Mouse (Mus musculus) layer of hippocampus, adult 9-10 months (tissue): Measurements from ENCODE around the gene Cox4i1.
A peak's percentile ranks its signal among the peaks of the same experiment; 100 is the strongest.

Experiments used
- DNase-seq: peaks from one replicate; pipeline ENCODE4 v3.0.0; 2022; ENCODE audit warnings: low spot score

The Cox4i1 gene

DNA sequence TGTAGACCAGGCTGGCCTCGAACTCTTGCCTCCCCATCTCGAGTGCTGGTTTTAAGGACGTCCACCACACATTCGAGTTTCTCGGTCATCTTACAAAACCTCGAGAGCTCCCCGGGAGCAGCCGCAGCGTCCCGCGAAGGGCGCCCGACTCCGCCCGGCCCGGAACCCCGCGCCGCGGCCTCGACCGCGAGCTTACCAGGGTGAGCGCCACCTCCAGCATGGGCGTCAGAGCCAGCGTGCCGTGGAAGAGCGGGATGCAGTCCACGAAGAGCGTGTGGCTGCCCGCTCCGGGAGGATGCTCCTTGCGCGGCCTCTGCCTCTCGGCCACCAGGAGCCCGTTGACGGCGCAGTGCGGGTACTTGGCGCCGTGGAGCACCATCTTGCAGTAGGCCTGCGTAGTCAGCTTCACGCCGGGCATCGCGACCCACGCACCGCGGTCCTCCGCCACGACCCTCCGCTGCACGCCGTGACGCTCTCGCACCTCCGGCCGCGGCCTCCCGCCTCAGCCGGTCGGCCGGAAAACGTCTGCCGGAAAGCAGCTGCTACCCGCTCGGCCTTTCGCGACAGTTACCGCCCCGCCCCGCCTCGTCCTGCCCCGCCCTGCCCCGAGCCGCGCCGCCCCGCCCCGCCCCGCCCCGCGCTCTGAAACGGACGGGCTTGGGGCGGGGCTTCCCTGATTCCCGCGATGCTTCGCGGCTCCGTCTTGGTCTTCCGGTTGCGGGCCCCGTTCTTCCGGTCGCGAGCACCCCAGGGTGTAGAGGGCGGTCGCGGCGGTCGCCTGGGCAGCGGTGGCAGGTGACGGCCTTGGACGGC is at the start of gene Cox4i1, which contains the start of gene Gm27021:
TSS of gene Cox4i1 (plus strand) at position 662 of the 813 bp plus-strand sequence.
TSS of gene Gm27021 (minus strand) at position 519 of the 813 bp plus-strand sequence.
- peak; percentile 55 for DNase-seq

DNA sequence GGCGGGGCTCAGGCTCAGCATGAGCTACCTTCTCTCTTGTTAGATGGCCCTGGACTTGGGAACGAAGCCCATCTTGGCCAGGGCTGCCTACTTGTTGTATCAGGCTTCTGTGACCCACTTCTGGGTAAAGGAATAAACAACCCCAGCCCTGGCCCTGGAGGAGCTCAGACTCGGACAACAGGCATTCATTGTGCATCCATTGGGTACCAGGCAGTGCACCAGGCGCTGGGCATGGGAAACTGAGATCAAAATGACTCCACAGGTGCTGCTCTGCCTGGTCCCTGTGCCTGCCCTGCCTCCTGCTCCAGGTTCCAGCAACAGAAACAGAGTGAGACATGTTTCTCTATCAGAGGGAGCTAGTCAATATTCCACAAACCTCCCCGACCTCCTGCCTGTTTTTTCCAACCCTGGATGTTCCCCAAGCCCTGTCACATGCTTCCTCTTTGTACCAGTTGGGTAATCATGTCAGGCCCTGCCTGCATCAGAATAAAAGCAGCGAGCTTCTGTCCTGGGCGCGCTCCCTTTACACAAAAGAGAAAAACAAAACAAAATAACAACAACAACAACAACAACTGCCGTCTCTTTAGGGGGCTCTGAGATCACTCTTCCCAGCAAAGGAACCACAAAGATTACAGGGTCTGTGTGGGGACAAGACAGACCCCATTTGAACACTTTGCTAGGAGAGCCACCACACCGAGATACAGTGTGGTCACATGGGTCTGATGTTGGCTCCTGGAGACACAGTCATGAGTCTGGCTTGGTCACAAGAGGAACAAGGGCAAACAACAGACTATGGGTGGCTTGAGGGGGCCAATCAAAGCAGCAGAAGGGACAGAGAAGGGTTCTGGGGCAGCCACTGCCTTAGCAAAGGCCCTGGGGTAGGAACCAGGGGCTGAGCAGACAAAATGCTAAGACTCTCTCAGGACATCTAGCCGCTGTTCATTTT is 48.5 kb upstream of the Cox4i1 start:
- DNase-seq, result peak; percentile 61

- DNase-seq, result no peak
These were observed 47.6 kb upstream of the Cox4i1 start for GRCm38 (mm10) chr8:120620441-120620840.

GRCm38 (mm10) chr8:120622161-120622560 is 45.9 kb upstream of the Cox4i1 start:
- no peak for DNase-seq

- no peak for DNase-seq
These were observed 44.4 kb upstream of the Cox4i1 start for GRCm38 (mm10) chr8:120623608-120624007.

GRCm38 (mm10) chr8:120626461-120626860 is 41.6 kb upstream of the Cox4i1 start:
- no peak for DNase-seq

- no peak for DNase-seq
These were observed 40.7 kb upstream of the Cox4i1 start for GRCm38 (mm10) chr8:120627298-120627697.

GRCm38 (mm10) chr8:120630031-120630430 is 38.0 kb upstream of the Cox4i1 start:
- DNase-seq, result no peak

DNA sequence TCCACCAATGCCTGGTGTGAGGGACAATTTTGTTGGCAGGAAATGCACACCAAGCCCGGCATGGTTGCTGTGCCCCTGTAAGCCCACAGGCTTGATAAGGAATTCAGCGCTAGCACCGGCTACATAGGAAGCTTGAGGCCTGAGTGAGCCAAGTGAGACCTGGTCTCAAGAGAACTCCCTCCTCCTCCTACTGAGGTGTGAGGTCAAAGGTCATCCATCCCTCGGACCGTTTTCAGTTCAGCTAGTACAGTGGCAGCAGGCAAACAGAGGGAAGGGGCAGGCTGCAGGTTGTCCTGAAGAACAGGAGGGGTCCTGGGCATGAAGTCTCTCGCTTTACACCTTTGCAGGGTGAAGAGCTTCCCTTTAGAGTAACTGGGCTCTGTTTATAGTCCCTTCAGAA is 37.2 kb upstream of the Cox4i1 start:
- no peak for DNase-seq

GRCm38 (mm10) chr8:120631441-120632375 is 36.3 kb upstream of the Cox4i1 start:
- no peak for DNase-seq

- no peak for DNase-seq
These were observed 34.9 kb upstream of the Cox4i1 start for GRCm38 (mm10) chr8:120632969-120633664.

DNA sequence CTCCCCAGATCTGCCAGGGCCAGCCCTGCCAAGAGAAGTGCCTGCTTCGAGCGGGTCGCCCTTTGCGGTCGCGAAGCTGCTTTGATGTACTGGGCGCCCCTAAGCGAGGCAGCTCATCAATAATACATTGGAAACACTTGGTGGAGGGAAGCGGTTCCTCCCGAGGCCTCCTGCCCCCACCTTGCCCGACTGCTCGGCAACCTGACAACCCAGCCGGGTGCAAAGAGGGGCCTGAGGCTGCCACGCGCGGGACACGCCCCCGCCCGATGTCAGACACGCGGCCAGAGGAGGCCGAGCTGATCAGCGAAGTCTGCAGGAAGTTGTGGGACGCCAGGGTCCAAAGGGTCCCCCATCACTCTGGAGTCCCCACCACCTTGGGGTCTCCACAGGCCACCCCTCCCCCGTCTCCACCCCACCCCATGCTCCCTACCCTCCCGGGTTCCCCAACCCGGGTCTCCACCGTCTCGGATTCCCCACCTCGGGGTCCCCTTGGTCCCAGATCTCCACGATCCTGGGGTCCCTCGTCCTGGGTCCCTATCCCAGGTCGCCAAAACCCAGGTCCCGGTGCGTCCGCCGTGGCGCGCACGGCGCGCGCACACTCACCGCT is 34.3 kb upstream of the Cox4i1 start:
- DNase-seq, result no peak

- no peak for DNase-seq
These were observed 33.6 kb upstream of the Cox4i1 start for GRCm38 (mm10) chr8:120634329-120634839.

DNA sequence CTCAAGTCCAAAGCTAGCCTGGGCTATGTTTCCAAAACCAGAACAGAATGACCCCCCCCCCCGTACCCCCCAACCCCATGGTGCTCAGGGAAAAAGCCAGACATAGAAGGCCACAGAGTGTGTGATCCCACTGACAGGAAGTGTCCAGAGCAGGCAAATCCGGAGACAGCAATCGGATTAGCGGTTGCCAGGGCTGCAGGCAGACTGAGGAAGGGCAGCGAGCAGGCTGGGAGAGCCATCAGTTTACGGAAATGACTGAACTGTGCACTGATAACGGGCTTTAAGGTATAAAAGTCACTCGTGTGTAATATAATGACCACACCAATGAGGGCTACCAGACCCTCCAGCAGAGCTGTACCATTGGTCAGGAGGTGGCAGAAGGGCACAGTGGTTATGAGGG is 26.8 kb upstream of the Cox4i1 start:
- DNase-seq, result no peak

- DNase-seq, result no peak
These were observed 25.9 kb upstream of the Cox4i1 start for GRCm38 (mm10) chr8:120642031-120642662.

- no peak for DNase-seq
These were observed 23.4 kb upstream of the Cox4i1 start for GRCm38 (mm10) chr8:120644663-120645062.

DNA sequence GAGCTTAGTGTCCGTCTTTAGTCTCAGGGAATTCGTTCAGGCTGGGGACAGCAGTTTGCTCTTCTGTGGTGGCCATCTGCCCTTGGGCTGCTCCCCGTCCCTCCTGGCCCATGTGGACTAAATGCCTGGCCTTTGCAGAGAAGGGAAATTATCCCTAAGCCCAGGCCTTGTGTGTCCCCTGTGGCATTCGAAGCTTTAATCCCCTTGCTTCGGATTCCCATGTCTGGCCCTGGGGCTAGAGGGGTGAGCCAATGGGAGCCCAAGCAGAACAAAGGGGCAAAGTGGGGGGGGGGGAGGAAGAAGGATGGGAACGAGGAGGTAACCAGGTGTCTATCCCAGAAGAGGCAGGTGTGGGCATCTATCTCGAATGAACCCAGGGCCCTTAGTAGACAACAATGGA is 20.5 kb upstream of the Cox4i1 start, which contains the start of gene 1190005I06Rik:
TSS of gene 1190005I06Rik (minus strand) at position 101 of the 400 bp plus-strand sequence.
- no peak for DNase-seq

GRCm38 (mm10) chr8:120656322-120657052 is 11.5 kb upstream of the Cox4i1 start:
- no peak for DNase-seq

DNA sequence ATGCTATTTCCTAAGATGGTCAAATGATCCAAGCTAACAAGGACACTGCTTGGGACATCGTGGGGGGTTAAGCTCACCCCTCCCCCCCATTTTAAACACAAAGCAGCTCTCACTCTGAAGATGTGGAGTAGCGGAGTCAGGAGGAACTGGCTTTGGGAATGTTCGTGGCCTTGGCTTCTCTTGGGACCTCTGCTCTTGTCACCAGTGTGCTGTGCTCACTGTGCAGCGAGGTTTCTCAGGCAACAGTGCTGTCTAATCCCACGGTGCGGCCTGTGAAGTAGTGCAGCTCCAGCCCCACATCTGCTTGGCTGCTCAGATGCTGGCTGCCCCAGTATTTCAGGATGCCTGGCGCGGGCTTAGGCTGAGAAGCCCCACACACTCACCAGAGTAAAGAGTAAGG is 10.6 kb upstream of the Cox4i1 start:
- no peak for DNase-seq
